Mouse (Mus musculus): Measurements from ENCODE around the gene Efhb.

Efhb gene

GRCm38 (mm10) chr17:53462603-53463495, at the start of gene Efhb:
Efhb (minus strand) TSS chr17:53463321.
- 24% methylated on average over 26 of the region's 26 CpGs for WGBS

DNA sequence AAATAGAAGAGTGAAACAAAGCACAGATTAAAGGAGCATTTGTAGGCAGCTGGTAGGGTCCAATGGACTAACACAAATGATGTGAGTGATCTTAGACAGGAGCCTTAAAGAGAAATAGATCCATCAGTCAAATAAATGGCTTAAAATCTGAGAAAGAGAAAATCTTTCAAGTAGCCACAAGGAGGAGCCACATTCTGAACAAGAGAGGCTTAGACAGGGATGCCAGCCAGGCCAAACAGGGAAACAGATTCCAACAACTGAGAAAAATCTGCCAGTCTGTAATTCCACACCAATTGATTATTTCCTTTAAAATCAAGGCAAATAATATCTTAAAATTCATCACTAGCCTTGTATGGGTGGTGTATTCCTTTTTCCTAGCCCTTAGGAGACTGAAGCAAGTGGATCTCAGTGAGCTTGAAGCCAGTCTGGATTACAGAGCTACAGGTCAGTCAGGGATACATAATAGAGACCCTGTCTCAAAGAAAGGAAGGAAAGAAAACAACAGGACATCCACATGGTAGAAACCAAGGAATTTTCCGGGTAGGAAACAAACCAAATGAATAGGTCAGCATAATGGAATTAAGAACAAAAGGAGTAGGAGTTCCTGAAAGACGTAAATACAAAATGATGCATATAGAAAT, 49.3 kb upstream of the Efhb start:
- 70% methylated on average over 2 of the region's 2 CpGs for WGBS

DNA sequence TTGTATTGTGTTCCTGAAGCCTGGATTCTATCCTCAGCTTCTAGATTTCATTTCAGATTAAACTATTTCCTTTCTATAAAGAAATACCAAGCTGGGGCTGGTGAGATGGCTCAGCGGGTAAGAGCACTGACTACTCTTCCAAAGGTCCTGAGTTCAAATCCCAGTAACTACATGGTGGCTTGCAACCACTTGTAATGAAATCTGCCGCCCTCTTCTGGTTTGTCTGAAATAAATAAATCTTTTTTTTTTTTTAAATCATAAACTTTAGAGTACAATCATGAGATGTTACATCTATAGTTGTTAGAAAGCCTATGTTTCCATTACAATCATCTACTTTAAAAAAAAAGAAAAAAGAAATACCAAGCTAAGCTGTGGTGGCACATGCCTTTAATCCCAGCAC, 39.8 kb upstream of the Efhb start:
- WGBS: 94% methylated on average over 2 of the region's 2 CpGs

DNA sequence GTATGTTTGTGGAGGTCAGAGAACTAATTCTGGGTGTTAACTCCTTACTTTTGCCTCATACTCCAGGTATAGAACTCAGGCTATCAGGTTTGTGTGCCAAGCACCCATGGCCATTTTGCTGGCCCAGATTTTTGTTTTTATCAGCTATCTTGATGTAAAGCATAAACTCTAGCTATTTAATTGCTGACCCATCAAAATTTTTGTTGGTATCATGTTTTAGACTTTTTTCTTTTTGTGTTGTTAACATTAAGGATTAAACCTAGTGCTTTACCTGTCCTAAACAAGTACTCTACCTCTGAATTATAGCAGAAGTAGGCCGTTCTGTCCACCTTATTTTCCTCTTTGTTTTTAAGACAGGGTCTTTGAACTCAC, 25.9 kb upstream of the Efhb start:
- WGBS: 95% methylated on average over 1 of the region's 1 CpGs

- WGBS: 84% methylated on average over 4 of the region's 4 CpGs
These were observed 25.3 kb upstream of the Efhb start for GRCm38 (mm10) chr17:53488291-53489006.

DNA sequence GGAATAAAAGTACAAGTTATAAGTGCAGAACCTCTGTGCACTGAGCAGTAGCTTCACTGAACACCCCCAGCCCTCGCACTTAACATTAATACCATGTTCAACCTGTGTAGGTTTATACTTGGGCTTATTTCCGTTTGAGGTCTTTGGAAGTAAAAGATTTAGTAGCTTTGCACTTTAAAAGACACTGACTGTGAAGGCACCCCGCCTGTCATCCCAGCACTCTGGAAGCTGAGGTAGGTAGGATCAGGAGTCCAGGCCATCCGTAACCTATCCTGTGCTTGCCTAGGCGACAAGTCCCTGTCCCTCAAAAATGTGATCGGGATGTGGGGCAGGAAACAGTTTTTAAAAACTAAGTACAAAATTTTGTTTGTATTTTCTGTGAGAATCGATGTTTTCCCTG, 17.3 kb upstream of the Efhb start:
- 42% methylated on average over 7 of the region's 7 CpGs for WGBS

DNA sequence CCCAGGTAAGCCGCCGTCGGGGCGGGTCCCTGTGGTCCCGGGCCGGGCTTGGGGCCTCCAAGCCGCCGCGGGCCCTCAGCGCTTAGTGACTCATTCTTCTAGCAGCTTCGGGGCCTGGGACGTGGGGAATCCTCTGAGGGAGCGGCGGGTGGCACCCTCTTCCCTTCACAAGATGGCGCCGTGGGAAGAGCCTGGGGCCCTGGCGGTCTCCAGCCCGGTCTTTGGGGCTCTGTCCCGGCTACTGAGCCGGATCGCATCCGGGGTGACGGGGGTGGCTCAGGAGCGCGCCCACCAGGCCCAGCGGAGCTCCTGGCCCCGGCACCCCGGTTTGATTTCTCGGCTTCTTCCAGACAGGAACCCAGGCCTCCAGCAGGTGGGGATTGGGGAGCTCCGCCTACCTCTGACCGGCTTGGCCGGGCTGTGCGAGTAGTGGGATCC, 16.5 kb upstream of the Efhb start:
- WGBS: under 1% methylated on average over 33 of the region's 33 CpGs

- WGBS: under 1% methylated on average over 82 of the region's 82 CpGs
These were observed 15.9 kb upstream of the Efhb start, which contains the start of gene Rab5a for GRCm38 (mm10) chr17:53478858-53479603. Rab5a (plus strand) TSS chr17:53479234.

DNA sequence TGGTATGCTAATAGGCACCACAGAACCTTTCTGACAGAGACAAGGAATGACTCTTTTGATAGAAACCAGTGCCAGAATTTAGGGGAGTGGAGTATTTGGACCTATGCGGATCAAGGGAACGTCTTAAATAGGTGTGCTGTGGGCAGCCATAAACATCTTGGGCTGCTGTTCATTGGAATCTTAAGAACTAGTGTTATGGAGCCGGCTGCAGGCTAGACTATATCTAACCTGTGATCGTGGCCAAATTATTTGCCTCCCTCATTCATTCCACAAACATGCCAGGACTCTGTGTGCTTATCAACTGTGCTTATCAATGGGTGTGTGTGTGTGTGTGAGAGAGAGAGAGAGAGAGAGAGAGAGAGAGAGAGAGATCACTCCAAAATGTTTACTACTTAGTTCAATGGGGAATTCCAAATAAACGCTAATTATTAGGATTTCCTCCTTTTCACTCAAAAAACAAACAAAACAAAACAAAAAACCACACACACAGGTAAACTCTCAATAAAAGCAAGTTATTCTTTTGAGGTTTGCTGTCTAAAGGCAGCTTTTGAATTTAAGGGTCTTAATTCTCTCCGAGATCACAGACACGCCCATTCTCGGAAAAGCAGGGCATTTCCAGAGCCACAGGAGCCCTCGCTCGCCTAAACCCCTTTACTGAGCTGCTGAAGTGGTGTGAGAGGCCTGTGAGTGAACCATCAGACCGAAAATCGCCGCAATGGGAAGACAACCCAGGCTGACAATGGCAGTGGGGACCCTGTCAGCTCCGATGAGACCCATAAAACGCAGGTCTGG, 15.1 kb upstream of the Efhb start:
- WGBS: 7% methylated on average over 15 of the region's 15 CpGs

- WGBS: 74% methylated on average over 4 of the region's 4 CpGs
These were observed 2.4 kb upstream of the Efhb start for GRCm38 (mm10) chr17:53465569-53465968.

DNA sequence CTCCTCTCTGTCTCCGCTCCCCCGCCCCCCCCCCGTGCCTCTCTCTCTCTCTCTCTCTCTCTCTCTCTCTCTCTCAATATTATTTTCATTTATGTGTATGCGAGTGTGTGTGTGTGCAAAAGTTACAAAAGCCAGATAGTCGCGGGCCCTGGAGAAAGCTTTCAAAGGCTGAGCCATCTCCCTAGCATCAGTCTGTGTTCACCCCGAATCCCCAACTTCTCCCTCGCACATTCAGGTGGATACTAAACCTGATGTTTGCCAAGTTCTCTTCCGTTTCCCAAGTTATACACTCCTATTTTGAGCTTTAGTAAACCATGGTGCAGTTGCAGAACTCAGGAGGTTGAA, 347 bp upstream of the Efhb start:
- WGBS: 6% methylated on average over 7 of the region's 9 CpGs

DNA sequence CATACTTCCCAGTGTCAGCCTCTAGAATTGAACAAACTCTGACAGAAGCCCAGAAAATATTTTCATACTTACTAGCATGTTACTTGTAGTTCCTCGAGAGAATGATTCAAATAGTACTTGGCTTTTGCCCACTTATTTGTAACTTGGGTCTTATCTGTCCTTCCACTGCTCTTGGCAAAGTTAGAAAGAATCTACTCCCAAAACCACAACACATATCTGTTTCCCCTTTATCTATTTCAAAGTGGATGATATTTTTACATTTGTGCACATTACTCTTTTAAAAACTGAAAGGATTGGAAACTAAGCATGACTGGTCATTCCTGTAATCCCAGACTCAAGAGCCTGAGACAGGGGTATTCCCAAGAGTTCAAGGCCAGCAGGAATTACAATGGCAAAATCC, 6.4 kb downstream of the Efhb start:
- WGBS: 70% methylated on average over 1 of the region's 1 CpGs

GRCm38 (mm10) chr17:53456152-53456551, 7.0 kb downstream of the Efhb start:
- WGBS: 83% methylated on average over 2 of the region's 2 CpGs

DNA sequence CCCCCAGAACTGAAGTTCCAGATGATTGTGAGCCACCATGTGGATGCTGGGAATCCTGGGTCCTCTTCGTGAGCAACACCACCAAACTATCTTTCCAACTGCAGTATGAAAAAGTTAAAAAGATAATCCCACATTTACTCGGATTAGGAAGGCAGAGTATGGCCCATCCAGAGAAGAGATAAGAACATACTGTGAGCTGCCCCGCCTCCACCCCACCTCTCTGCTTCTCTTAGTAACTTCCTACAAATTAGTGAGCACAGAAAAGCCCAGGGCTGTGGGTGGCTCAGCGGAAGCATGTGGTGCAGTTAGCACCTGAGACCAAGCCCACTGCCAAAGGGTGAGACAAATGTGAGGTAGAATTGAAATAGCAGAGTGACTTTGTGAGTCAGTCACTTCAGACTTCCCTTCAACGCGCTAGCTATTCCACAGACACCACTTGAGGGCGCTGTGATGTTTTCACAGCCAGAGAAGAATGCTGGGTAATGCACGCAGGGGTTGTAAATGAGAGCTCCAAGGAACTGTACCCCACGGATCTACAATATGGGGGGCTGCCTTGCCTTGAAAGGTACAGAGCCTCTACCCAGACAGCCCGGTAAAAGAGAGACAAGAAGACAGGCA, 60.3 kb downstream of the Efhb start:
- 45% methylated on average over 10 of the region's 10 CpGs for WGBS

GRCm38 (mm10) chr17:53393201-53393600, 69.9 kb downstream of the Efhb start:
- 89% methylated on average over 2 of the region's 2 CpGs for WGBS

DNA sequence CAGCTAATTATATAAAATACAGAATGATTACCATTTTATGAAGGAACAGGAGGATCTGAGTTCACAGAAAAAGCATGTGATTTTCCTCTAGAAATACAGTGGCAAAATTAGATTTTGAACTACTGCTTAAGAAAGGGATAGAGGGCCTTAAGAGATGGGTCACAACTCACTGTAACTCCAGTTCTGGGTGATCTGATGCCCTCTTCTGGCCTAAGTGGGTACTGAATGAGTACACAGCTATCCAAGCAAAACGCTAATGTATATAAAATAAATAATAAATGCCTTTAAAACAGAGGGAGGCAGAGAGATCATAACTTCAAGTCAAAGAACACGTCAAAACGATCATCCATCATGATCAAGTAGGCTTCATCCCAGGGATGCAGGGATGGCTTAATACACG, 73.6 kb downstream of the Efhb start:
- WGBS: 42% methylated on average over 4 of the region's 4 CpGs

- WGBS: 36% methylated on average over 6 of the region's 6 CpGs
These were observed 75.3 kb downstream of the Efhb start for GRCm38 (mm10) chr17:53387581-53388473.

- WGBS: 62% methylated on average over 6 of the region's 6 CpGs
These were observed 76.3 kb downstream of the Efhb start for GRCm38 (mm10) chr17:53386863-53387262.

GRCm38 (mm10) chr17:53364111-53364510, 99.0 kb downstream of the Efhb start:
- 86% methylated on average over 6 of the region's 6 CpGs for WGBS

Data from cerebral cortex, adult 2 months (tissue).